Mouse (Mus musculus) mesoderm, embryonic 11.5 days (tissue): Measurements from ENCODE around the gene 1110017D15Rik.

Experiments
- DNase-seq: peaks from one replicate; pipeline ENCODE4 v3.0.0-alpha.2; 2012; ENCODE audit warnings: low read depth, low spot score

The 1110017D15Rik gene

DNA sequence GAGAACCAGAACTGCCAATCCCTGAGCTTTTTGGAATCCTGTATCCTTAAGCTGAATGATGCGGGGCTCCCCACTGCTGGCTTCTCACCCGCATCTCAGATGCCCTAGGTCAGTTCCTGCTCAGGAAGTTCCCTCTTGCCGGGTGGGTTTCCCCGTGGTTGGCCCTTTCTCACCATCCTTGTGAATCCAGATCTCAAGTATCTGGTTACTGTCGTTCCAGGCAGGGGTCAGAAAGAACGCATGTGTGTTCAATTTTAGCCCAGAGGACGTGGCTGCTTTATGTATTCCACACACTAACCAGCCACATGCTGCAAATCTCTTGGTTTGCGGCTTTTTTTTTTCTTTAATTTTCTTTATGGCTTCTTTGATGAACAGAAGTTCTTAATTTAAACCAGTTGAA lies 3.4 kb downstream of the 1110017D15Rik start:
- peak; percentile 34 for DNase-seq

- no peak for DNase-seq
These were observed 3.8 kb downstream of the 1110017D15Rik start for GRCm38 (mm10) chr4:41513309-41513708.

DNA sequence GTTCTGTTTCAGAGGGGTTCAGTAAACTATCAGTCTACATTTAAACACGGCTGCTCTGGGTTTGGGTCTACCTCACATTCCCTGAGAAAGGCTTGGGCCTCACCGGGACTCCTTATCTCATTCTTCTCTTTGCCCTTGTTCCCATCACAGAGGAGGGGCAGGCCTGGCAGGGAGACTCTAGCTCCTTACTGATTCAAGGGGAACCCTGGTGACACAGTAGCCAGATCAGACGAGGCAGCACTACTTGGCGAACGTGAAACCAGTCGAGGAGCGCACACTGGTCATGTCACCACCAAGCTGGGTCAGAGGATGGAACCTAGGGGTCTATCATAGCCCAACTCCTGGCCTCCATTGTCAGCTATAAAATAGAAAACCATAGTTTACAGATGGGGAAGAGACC lies 9.1 kb downstream of the 1110017D15Rik start:
- DNase-seq: no peak

- DNase-seq: peak; percentile 42
These were observed 9.7 kb downstream of the 1110017D15Rik start for GRCm38 (mm10) chr4:41507326-41507924.

DNA sequence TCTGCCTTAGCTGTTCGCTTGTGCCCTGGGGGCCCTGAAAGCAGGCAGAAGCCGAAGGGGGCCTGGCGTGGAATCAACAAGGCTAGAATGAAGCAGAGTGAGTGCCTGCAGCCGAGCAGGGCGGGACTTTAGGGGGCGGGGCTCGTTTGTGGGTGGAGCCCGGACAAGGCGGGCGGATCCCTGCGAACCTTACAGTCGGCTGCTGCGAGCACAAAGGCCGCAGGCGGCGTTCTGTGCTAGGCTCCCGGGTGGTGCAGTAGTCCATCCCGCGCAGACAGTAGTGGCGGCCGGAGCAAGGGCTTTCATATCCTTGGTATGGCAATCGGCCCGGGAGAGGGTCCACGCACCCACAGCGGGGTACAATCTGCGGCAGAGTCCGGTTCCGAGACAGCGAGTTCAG lies 10.2 kb downstream of the 1110017D15Rik start:
- peak; percentile 88 for DNase-seq

DNA sequence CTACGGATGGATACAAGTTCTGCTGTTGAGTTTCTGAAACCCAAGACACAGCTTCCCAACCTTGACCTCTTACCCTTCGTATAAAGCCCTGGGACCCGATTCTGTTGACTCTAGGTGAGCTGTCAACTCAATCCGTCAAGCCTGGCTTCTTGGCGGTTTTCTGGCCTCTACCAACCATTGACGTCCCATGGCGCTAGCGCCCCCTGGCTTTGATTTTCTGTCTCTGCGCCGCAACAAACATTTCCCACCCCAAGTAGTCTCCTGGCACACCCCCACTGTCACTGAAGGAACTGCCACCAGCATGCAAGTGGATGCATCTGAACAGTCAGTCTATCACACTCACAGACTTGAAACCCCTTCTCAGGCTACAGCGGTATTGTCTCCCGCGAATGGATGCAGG lies 11.0 kb downstream of the 1110017D15Rik start:
- peak; percentile 47 for DNase-seq

DNA sequence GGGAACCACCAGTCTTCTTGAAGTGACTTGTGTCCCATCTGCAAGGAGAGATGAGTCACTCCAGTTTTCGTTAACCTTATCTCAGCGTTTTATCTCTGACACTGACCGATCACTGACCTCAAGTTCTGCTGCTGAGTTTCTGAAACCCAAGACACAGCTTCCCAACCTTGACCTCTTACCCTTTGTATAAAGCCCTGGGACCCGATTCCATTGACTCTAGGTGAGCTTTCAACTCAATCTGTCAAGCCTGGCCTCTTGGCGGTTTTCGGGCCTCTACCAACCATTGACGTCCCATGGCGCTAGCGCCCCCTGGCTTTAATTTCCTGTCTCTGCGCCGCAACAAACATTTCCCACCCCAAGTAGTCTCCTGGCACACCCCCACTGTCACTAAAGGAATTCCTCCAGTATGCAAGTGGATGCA lies 12.0 kb downstream of the 1110017D15Rik start:
- DNase-seq: no peak

DNA sequence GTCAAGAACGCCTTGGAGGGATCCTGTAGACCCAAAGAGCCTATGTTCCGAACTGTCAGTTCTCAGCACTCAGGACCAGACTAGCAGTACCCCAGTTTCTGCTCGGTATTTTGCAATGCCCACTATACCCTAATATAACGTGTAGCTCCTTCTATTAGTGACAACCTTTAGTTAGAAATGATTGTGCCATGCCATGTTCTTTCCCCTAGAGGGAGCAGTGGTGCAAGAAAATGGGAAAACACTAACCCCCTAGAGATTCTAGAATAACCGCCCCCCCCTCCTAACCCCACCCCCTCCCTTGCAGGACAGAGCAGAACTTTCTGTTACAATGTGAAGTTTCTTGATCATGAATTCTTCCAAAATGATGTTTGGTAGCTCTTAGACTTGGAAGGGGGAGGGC lies 12.8 kb downstream of the 1110017D15Rik start:
- no peak for DNase-seq

DNA sequence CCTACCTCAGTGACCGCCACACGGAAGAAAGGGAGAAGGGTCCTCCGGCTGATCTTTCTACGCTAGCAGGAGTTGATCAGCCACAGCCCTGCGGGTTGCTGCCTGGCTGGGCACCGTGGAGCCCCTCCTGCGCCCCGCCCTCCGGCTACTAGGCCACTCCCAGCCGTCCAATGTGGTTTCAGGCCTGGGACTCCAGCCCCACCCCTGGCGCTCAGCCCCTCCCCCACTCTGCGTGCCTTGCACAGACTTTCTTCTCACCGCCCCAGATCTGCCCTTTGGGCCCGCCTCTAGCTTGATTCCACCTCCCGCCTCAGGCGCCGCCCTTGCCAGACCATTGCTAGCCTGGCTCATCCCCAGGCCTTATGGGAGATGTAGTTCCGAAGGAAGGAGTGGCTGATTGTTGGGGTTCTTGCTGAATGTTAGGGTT lies 14.1 kb downstream of the 1110017D15Rik start, which contains the start of gene AI464131:
Gene AI464131, minus strand, starts transcription at position 91 of the 427 bp plus-strand sequence.
- DNase-seq: peak; percentile 94

DNA sequence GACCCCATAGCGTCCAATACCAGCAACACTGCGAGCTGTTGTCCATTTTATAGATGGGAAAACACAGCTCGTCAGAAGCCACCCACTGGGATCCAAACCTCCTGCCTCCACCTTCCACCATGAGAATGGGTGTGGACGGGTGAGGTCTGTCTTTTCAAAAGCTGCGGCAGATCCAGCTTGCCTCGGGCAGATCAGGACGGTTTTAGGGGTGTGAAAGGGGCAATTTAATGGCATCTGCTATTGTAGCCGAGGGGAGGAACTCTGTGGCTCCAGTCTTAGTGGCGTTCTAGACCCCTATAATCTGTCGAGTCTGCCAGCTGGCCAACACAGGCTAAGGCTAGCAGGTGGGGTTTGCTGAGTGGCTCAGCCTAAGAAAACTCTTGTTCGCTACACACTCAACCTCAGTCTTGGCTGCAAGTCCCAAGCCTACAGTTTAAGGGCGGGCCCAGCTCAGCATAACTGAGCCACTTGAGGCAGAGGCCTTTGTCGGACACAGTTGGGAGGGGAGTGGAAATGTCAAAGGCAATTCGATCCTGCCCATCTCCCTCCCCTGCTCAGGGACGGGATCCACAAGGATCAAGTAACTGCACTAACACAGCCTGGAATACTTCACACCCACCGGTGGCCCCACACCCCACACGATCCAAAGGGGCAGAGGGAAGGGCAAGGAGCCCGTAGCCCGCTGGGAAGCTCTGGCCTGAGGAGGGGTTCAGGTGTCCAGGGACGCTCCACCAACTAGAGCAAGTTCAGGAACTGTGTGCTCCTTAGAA lies 14.8 kb downstream of the 1110017D15Rik start:
- DNase-seq: peak; percentile 34

DNA sequence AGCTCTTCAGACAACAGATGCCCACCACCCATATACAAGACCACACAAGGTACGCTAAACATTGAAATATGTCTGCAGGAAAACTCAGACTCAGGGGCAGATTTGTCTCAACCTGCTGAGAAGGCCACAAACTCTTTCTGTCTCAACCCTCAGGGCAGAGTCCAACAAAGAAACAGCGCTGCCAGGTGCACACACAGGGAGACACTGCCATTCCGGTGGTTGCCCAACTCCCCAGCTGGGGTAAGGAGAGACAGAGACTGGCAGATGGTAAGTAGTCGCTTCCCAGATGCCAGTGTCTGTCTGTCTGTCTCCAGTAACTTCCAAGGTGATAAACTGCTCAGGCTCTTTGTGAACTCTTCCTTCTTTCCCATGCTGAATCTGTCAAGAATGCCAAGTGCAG lies 16.3 kb downstream of the 1110017D15Rik start:
- DNase-seq: no peak

GRCm38 (mm10) chr4:41499619-41500018 lies 17.5 kb downstream of the 1110017D15Rik start:
- no peak for DNase-seq

- peak; percentile 43 for DNase-seq
These were observed 18.2 kb downstream of the 1110017D15Rik start for GRCm38 (mm10) chr4:41498921-41499391.

GRCm38 (mm10) chr4:41497995-41498845 lies 18.9 kb downstream of the 1110017D15Rik start:
- DNase-seq: no peak

- DNase-seq: peak; percentile 49
These were observed 19.6 kb downstream of the 1110017D15Rik start for GRCm38 (mm10) chr4:41497579-41497978.

DNA sequence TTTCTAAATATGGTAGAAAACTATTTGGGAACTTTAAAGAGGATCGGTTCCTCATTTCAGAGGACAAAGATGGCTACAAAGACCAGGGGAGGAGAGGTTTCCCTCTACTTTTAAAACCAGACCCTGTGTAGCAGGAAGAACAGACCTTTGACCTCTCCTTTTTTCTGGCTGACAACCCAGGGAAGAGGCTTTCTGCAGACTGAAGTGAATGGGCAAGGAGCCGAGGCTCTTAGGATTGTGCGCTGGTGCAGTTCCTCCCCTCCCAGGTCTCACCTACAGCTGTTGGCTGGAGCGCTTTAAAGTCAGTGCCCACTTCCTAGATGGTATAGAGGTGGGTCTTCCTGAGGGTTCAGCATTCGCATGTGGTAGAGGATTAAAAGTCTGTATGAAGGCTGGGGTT lies 20.1 kb downstream of the 1110017D15Rik start:
- DNase-seq: no peak

GRCm38 (mm10) chr4:41495850-41496249 lies 21.3 kb downstream of the 1110017D15Rik start:
- no peak for DNase-seq

- no peak for DNase-seq
These were observed 22.1 kb downstream of the 1110017D15Rik start for GRCm38 (mm10) chr4:41495076-41495475.

GRCm38 (mm10) chr4:41494378-41494777 lies 22.8 kb downstream of the 1110017D15Rik start:
- DNase-seq: no peak

- no peak for DNase-seq
These were observed 23.5 kb downstream of the 1110017D15Rik start for GRCm38 (mm10) chr4:41493464-41494116.

- no peak for DNase-seq
These were observed 24.2 kb downstream of the 1110017D15Rik start for GRCm38 (mm10) chr4:41492951-41493350.
